Mouse (Mus musculus) regulatory T cell (primary cell): ENCODE results near the gene Golga7b.

Source experiments
- in situ Hi-C: fragments of 300-600 bp; cut with MboI, MseI; formaldehyde crosslinking; loops from one replicate; pipeline ENCODE4 v1.15.1; 2025; ENCODE audit warnings: high pct_unique_total_duplicates

Gene Golga7b

DNA sequence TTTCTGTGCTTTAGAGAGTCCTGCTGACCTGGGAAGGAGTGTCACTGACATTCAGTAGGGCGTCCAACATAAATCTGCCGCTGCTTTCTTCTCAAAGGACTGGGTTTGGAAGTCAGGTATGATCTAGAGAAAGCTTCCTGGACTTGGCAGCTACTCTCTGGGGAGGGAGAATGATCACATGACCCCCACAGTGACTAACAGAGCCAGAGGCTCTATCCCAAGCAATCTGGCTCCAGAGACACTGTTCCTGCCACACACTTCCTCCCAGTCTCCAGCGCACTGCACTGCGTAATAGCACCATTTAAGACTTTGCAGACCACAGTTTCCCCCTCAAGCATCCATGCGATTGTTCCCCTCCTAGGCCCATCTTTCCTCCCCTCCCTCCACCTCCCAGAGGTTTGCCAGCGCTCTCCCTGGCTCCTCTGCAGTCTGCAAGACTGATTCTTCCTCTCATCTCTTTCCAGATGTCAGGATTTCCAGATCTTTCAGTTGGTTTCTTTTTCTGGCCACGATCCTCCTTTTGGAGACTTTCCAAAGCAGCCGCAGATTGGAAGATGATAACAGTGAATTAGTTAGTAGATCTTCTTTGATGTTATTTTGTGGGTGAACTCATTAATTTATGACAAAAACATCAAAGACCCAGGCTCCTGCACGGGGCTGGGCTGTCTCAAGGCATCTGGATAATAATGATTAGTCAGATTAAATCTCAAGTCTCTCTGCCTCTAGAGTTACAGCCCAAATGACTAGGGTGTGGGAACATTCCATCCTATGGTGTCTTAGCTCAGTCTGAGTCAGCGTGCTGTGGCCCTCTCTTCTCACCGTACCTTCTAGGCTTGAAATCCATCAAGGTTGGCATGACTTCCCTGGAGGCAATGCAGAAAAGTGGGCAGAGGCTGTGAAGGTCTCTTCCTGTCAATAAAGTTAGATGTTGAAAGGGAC is 2.9 kb downstream of the Golga7b start:
- in situ Hi-C loops = loop anchor here (25.0 kb wide), 1 partner anchor 1737 kb away; the partner anchor contains the start of gene Cpn1

DNA sequence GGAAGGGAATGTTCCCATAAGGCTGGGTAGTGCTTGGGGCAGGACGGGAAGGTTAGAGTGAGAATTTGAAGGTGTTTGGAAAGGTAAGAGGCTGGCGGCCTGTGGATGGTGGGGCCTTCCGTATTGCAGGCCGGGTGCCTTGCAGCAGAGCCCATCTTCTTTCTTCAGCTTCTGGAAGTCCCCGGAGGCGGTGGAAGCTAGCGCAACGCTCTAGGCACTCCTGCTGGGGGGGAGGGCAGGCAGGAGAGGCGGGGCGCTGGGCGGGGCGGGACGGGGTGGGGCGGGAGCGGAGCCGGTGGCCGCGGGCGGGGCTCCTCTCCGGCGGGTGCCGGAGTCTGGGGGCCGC is 8.0 kb downstream of the Golga7b start:
- in situ Hi-C loops = no loop called here

DNA sequence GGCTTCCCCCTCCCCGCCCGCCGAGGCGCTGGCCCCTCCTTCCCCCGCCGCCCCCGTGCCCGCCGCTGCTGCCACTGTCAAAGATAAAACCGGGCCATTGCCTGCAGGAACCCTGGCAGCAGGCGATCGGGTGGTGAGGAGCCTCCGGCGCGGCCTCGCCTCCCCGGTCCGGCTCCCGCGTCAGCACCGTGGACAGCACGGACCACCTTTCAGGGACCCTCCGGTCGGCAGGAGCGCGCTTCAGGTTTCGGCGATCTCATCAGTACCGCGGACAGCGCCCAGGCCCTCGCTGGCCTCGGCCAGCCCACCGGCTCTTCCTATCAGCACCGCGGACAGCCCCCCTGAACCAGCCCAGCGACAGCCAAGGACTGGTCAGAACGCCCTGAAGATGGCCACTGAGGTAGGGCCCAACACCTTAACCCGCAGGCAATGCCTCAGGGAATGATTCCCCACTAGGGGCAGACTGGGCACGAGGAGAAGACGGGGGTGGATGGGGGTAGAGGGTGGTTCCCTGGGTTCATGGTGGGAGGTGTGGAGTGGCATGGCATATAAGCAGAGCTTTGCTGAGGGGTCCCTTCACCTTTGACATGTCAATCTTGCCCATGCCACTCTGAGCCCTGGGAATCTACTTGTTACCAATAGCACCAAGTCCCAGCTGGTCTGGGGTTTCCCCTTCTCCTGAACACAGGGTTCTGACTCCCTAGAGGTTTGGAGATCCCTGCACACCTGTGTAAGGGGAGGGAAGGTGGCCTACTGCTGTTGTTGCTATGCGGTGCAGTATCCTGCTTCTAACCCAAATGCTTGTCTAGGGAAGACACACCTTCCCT is 8.6 kb downstream of the Golga7b start:
- in situ Hi-C loops = no loop called here

DNA sequence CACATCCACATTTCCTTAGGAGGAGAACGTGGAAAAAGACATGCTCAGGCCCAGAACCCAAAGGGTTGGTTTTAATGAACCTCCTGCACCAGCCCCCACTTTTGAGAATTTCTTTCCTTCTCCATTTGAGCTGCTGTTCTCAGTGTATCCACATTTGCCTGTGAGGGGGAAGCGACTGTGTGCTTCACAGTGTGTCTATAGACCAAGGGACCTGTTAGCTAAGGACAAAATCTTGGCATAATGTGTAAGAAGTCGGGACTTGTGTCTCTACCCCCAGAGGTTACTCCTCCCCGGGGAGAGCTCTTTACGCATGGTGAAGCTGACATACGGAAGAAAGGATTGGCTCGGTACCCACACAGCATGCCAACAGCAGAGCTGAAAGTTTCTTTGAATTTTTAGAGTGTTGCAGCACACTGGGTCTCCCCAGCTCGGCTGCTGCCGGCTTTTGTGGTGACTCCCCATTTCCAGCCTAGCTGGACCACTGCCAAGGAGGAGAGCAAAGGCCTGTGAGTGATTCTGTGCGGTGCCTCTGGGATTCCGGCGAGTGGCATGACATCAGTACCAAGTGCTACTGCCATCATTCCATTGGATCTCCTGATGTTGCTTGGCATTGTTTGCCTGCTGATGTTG is 9.4 kb downstream of the Golga7b start:
- in situ Hi-C loops = no loop called here

DNA sequence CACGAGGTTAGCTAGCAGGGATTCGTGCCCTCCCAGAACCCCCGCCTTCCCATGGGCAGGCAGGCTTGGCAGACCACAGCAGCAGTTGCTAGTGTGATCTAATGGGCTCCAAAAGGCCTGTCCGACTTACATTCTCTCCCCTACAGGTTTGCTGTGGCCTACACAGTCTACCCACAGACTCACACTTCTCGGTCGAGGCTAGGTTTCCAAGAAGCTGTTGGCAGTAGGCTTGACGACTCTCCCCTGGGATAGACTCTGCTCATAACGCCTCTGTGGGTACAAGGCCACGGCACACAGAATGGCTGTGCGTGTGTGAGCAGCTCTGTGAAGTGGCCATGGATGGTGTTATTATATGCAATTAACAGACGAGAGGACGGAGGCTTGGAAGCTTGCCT is 9.9 kb downstream of the Golga7b start:
- in situ Hi-C loops = no loop called here

DNA sequence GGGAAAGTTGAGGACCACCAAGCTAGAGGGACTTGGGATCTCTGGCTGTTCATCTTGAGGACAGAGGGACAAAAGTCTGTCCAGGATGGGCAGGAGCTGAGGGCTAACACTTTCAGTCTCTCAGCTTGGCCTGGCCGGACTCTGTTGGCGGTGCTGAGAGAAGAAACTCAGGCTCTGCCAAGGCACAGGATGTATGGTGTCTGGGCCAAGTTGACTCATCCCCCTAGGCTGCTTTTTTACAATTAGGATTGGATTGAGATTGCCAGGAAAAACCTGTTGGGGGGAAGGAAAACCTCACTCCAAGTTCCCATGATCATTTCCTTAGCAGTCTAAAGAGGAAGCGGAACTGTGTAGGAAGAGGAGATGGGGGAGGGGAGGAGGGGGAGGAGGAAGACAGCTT is 10.7 kb downstream of the Golga7b start:
- in situ Hi-C loops = no loop called here

DNA sequence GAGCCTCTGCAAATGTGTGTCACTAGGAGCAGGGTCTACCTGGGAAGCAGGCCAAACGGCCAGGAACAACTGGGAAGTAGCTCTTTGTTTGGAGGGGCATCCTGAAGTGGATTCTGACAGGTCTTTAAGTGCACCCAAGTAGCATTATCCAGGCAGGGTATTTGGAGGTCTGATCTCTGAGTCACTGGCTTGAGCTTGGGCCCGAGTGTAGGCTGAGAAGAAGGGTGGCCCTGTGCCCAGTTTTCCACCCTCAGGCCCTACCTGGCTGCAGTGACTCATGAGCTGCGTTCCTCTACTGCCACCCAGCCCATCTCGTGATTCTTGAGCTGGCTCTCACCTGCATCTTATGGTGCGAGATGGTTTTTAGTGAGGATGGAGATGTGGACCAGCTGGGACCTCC is 11.2 kb downstream of the Golga7b start:
- in situ Hi-C loops = no loop called here

DNA sequence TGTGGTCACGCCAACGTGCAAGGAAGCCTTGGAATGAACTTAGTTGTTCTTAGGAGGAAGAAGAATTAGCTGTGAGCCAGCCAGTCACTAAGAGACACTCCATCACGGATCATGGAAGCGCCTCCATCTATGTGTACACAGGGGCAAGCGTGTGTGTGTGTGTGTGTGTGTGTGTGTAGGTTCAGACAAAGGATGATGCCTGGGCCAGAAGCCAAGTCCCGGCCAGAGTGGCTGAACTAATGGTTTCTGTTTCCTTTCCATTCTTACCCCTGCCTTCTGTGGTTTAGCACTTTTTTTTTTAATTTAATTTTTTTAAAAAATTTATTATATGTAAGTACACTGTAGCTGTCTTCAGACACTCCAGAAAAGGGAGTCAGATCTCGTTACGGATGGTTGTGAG is 13.1 kb downstream of the Golga7b start:
- in situ Hi-C loops = no loop called here

DNA sequence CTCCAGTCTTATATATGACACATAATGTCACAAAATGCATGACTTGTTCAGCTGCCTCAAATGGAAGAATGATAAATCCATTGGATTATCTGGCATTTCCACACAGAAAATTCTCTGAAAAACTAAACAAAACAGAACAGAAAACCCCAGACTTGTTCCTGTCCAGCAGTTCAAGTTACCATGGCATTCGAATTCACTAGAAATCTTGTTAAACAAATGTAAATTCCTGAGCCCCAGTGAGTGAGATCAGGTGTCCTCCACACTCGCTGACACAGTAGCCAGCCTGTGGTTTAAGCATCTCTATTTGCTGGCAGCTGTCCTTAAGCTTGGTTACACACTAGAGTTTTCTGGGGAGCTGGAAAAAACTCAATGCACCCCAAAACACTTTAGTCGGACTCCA is 16.1 kb downstream of the Golga7b start:
- in situ Hi-C loops = no loop called here

DNA sequence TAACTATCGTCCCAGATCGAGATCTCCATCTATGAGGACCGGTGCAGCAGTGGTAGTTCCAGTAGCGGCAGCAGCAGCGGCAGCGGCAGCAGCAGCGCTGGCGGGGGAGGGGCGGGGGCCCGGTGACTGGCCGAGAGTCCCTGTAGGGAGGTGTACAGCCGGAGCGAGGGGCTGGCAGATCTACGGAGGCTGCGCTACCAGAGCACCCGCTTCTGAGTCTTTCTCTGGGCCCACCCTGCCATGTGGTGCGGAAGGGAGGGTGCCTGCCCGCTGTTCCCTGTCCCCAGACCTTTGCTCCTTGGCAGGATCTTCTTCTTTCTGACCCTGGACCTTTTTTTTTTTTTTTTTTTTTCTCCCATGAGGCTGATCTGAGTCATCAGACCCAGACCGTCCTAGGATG is 21.0 kb downstream of the Golga7b start:
- in situ Hi-C loops = no loop called here

DNA sequence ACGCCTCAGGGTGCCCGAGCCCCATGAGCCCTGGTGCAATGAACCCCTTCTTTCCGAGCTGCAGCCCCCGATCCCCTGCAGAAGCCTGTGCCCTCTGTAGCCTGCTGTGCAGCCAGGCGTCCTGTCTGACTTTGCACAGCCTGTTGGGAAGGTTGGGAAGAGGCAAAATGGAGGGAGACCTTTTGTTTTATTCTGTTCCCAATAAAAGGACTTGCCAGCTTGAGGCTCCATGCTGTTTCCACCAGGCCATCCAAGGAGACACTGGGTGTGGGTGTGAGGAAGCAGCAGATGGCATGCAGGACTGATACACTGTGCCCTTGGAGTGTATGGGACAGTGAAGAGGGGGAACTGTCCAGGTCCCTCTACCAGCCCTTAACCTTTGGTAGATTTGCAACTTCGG is 22.7 kb downstream of the Golga7b start:
- in situ Hi-C loops = loop anchor here (5.0 kb wide), 1 partner anchor 73 kb away; no protein-coding TSS in a partner anchor

DNA sequence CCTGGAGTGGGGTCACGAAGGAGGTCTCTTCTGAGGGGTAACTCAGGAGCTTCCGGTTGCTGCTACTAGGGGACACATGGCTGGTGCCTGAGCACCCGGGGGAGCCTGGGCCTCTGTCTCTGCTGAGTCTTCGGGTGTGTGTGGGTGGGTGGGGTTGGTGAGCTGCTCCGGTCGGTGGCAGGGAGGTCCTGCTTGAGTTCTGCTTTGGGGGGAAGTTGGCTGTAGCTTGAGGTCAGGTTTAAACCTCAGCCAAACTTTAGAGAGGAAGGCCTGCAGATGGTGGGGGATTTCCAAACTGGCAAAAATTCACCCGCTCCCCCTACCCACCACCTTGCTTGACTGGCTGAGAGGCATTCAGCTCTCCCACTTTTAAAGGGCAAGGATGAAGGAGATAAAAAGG is 23.8 kb downstream of the Golga7b start:
- in situ Hi-C loops = loop anchor here (5.0 kb wide), 1 partner anchor 74 kb away; no protein-coding TSS in a partner anchor

DNA sequence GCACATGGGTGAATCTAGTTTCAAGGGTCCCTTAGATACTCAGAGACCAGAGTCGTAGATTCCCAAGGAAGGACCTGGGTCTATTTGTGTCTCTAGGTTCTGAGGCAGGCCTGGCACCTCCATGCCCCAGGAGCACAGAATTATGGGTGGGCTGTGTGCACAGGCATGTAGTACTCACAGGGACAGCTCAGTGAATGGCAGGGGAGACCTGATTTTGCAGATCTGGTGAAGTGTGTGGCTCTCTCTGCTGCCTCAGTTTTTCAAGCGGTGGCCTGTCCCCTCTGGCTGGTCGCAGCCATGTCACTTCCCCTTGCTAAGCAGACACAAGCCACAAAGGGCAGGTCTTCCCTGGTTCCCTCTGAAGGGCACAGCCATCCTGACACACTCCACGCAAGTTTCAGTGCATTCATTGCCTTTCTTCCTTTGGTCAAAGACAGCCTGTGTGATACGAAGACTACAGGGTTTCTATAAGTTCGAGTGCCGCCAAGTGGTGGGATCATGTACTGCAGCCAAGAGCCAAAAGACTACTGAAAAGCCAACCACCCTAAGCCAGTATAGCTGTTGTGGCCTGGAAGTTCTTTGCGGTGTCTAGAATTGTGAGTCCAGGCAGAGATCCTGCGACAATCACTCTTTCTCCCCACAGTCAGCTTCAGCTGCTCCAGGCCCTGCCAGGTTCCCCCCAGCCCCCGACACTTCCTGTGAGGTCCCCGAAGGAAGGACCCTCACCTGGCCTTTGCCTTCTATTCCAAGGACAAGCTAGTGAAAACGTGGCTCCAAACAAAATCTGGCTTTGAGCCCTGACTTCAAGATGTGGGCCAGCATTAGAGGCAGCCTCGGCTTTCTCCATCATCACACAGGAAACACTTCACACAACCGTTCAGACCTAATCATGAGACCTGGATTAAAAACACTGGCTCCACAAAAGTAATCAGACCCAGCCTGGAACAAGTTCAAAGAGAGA is 24.9 kb downstream of the Golga7b start:
- in situ Hi-C loops = loop anchor here (5.0 kb wide), 1 partner anchor 75 kb away; no protein-coding TSS in a partner anchor

DNA sequence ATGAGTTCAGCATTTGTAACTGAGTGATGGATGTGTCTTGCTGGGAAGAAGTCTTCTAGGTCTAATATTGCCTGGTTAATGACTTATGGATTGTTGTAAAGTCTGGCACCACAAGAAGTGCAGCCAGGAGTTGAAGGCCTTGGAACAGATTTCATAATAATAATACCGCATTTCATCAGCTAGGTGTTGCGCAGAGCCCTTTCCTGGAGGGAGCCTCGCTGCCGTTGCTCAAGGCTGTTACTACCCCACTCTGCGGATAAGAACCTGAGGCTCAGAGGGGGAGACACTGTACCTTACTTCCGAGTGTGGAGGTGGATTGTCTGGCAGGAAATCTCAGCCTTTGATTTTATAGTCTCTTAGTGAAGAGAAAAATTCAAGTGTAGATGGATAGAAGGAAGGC is 29.9 kb downstream of the Golga7b start:
- in situ Hi-C loops = no loop called here

DNA sequence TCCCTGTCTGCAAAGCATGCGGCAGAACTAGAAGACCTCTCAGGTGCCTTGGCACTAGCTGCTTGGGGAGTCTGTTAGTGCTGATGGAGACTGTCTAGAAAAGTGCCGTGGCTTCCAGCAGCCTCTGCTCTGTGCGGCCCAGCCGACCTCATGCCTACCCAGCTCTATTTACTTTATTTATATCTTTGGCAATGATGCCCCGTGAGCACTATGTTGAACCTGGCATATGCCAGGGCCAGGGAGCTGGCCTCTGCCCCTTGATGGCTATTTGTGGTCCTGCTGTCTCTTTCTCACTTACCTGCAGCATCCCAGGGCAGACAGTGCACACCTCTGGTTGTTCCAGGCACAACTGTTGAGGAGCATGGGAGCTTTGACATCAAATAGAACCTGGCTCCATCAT is 31.1 kb downstream of the Golga7b start:
- in situ Hi-C loops = no loop called here

DNA sequence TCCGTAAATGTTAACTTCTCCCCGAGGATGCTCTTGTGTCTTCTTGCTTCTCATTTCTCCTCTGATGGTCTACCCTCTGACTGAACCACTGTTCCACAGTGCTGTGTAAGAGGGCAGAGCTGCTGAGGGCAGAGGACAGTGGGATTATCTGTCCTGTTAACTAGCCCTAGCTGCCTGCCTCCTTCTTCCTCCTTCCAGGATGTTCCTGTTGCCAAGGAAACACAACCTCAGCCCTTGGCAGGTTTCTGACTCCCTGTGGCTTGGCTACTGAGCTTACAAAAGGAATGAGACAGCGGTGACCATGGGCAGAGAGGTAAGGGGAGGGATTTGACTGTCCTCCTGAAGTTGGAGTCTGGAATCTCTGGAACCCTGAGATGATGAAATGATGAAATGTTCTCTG is 32.2 kb downstream of the Golga7b start:
- in situ Hi-C loops = no loop called here

DNA sequence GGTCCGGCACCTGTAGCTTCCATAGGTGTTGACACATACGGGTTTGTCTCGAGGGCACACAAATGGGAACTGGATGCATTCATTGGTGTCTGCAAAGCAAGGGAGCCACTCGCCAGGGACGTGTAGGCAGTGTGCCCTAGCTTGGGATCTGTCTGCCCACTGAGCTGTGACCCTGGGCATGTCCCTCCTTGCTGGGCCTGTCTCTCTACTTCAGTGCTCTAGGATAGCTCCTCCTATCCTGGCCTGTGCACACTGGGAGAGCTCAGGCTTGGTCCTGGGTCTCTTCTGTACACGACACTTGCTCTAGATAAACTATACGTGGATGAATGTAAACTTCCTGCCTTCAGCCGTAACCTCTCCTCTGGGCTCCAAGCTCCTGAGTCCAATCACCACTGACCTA is 36.8 kb downstream of the Golga7b start:
- in situ Hi-C loops = no loop called here

DNA sequence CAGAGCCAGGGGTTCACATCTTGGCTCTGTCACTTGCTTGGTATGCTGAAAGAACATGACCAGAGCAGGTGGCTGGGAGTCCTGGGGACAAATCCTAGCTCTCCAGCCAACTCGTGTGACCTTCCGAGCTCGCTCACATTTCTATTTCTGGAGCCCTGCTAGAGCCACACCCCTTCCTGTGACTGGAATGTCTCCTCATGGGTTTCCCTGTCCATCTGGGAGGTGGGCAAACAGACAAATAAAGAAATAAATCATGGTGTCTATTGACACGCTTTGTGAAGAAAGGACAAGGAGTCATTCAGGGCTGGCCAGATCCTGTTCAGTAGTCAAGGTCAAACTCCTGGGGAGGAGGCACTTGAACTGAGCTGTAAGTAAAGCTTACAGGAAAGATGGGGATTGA is 41.0 kb downstream of the Golga7b start:
- in situ Hi-C loops = no loop called here

DNA sequence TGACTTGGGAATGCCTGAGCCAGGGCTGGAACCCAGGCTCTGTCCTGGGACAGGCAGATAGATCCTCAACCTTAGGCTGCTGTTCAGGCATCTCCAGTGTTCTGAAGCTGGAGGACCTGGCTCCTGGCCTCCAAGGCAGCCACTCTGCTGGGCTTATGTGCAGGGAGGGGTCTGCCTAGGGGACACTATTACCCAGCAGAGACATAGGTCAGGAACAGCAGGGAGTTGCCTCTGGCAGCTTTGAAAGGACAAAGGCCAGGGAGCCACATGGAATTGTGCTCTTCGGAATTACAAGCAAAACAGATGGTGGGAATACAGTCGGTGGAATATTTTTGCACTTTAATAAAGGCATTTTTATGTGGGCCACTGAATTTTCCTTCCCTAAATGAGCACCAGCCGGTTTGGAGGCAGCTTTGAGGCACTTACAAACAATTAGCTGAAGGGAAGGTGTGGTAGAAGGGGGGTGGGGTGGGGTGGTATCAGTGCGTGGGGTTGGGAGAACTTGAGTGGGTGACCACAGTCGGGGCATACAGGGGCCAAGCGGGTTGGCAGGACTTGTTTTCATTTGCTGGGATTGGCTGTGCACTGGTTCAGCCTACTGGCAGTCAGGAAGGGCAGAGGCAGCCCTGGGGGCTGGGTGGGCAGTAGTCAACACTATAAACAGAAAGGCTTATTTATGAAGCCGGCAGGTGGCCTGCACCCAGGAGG is 43.7 kb downstream of the Golga7b start:
- in situ Hi-C loops = no loop called here

DNA sequence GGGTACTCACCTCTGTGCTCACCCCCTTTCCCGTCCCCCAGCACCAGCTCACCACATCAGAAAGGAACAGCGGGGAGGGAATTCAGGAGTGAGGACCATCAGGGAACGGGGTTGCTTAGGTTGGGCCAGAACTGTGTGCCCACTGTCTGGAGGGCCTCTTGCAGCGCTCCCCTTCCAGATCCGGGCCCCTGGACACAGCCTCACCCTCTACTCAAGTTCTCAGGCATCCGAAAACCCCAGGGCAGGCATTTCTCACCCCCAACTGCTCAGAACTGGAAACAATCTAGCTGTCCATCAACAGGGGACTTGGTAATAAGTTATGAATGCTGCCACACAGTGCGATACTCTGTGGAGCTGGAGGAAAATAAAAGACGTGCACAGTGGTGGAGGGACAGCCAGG is 44.7 kb downstream of the Golga7b start:
- in situ Hi-C loops = no loop called here
